Mouse (Mus musculus) embryonic facial prominence, embryonic 12.5 days (tissue): ENCODE data around the gene Tcaim. TPM values are rescaled to one million over a fixed set of nuclear protein-coding genes. Genes with fewer than 3 reads are reported as not detected.
"Not testable (repeated sequence)": the region's sequence is repeated elsewhere in the genome, so short reads cannot be mapped to it uniquely, and the experiment has no call there.

Experiments
- ATAC-seq: fragments of 200-750 bp; cut with Nextera tagmentation; 2 replicates; pipeline ENCODE4 v1.8.0; 2017; ENCODE audit not compliant: insufficient number of reproducible peaks, insufficient read depth, low FRiP score, low TSS enrichment
- H3K27ac ChIP-seq: fragments of 300-500 bp; sonication (generic); 2 replicates; pipeline ENCODE4 v1.5.1; 2016; ENCODE audit warnings: mild to moderate bottlenecking
- H3K27me3 ChIP-seq: fragments of 300-500 bp; sonication (generic); 2 replicates; pipeline ENCODE4 v1.6.1; 2016; ENCODE audit warnings: mild to moderate bottlenecking, moderate library complexity
- H3K36me3 ChIP-seq: fragments of 300-500 bp; sonication (generic); 2 replicates; pipeline ENCODE4 v1.6.1; 2016; ENCODE audit warnings: mild to moderate bottlenecking
- H3K4me1 ChIP-seq: fragments of 300-500 bp; sonication (generic); 2 replicates; pipeline ENCODE4 v1.6.1; 2016
- H3K4me2 ChIP-seq: fragments of 300-500 bp; sonication (generic); replicated peaks from 2 replicates; pipeline ENCODE4 v1.6.1; 2016; ENCODE audit warnings: mild to moderate bottlenecking, moderate library complexity
- H3K4me3 ChIP-seq: fragments of 300-500 bp; sonication (generic); 2 replicates; pipeline ENCODE4 v1.5.1; 2016; ENCODE audit warnings: mild to moderate bottlenecking
- H3K9ac ChIP-seq: fragments of 300-500 bp; sonication (generic); 2 replicates; pipeline ENCODE4 v1.6.1; 2016; ENCODE audit warnings: mild to moderate bottlenecking, moderate library complexity
- H3K9me3 ChIP-seq: fragments of 300-500 bp; sonication (generic); 2 replicates; pipeline ENCODE4 v1.6.1; 2016; ENCODE audit warnings: mild to moderate bottlenecking, moderate library complexity
- WGBS: fragments of 180-500 bp; shearing (Covaris S2); methylation state at CpG from one replicate; pipeline ENCODE4 v1.1.7; 2016; 5-methylcytosine and 5-hydroxymethylcytosine counted together
- polyA plus RNA-seq: library from polyadenylated mRNA; unstranded; fragments of >200 nt; fragmentation: Nextera tagmentation; extraction: Ambion mirVana; gene quantifications from 2 replicates; pipeline ENCODE4 v1.2.1, GENCODE M21; 2016

The Tcaim gene
- polyA plus RNA-seq, 1 experiment from 2014 or later: 7.6 TPM

DNA sequence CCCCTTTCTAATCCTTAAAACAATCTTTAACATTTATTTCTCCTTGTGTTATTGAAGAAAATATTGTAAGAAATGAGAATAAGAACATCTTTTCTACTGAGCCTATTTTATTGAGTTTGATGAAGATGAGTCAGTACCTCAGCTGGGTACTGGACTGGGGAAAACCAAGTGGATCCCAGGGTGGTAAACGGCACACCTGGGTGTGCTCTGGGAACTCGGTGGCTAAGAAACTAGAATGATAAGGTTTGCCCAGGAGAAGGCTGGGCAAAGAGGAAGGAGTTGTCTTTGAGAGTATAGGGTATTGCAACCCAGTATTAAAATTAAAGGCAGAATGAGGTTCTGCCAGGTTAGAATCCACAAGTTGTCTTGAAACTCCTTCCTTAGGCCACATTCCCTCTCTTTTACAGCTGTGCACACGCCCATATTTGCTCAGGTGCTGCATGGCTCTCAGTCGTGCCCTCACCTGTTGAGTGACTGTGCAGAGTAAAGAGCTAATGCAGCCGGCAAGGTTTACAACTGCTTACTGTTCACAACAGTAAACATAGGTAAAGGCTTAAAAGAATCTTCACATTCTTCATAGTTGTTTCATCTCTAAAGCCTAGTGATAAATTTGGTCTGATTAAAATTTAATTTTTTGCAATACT is 18.2 kb downstream of the Tcaim start:
- peaks cover 31% of the 10 kb centered on the region for H3K36me3 ChIP-seq
- WGBS: 84% methylated on average over 5 of the region's 5 CpGs
- H3K9me3 ChIP-seq: no peaks in the 10 kb centered on the region
- H3K27me3 ChIP-seq: no peaks in the 10 kb centered on the region
- H3K4me2 ChIP-seq: no peak overlapping the region
- no peaks in the 10 kb centered on the region for H3K4me1 ChIP-seq
- no peak for ATAC-seq
- no peak overlapping the region for H3K4me3 ChIP-seq
- no peak overlapping the region for H3K9ac ChIP-seq
- H3K27ac ChIP-seq: no peak overlapping the region

DNA sequence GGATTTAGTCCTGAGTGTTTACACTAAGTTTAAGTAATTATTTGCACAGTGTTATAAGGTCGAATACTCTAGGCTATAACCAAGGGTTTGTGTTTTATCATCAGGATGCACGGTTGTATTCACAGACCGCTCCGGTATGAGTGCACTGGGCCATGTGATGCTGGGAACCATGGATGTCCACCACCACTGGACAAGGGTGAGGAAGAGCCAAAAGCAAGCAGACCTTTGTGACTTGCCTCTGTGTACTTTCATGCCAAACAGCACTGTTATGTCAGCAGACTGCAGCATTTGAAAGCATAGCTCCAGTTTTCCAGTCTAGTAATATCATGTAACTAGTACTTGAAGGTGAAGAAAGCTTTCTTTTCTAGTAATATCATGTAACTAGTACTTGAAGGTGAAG is 21.4 kb downstream of the Tcaim start:
- Histone ChIP-seq H3K27me3 (no peaks in the 10 kb centered on the region), H3K4me1 (no peaks in the 10 kb centered on the region), H3K27ac (no peak overlapping the region), H3K4me2 (no peak overlapping the region), H3K4me3 (no peak overlapping the region), H3K9me3 (no peaks in the 10 kb centered on the region), H3K36me3 (peaks cover 22% of the 10 kb centered on the region), H3K9ac (no peak overlapping the region)
- WGBS: 90% methylated on average over 4 of the region's 4 CpGs
- no peak for ATAC-seq

DNA sequence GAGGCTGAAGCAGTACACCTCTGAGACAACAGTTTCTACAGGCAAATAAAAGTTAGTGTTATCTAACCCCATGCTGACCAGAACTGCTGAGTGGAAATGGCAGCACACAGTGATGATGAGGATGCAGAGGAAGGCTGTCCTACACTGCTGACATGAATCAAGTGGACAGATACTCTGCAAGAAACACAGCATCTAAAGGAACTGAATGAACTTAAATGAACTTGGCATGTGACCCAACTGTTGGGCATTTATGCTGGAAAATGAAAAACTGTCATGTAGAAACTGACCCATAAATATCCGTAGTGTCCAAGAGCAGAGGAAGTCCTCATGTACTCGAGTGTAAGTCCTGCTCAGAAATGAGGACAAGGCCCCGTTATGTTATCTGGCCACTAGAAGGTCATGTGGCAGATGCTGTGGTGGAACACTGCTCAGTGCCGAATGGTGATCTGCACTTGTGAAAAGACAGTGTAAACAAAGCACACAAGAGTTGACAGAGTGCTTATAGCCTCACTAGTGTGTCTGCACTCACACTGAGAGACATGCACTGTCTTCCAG is 24.6 kb downstream of the Tcaim start:
- no peak for ATAC-seq
- H3K4me3 ChIP-seq: no peak overlapping the region
- no peak overlapping the region for H3K4me2 ChIP-seq
- H3K4me1 ChIP-seq: no peaks in the 10 kb centered on the region
- no peaks in the 10 kb centered on the region for H3K27me3 ChIP-seq
- no peaks in the 10 kb centered on the region for H3K9me3 ChIP-seq
- H3K27ac ChIP-seq: no peak overlapping the region
- 78% methylated on average over 4 of the region's 4 CpGs for WGBS
- no peak overlapping the region for H3K9ac ChIP-seq
- H3K36me3 ChIP-seq: peaks cover 19% of the 10 kb centered on the region; the same call in 1 of the 2 replicates

DNA sequence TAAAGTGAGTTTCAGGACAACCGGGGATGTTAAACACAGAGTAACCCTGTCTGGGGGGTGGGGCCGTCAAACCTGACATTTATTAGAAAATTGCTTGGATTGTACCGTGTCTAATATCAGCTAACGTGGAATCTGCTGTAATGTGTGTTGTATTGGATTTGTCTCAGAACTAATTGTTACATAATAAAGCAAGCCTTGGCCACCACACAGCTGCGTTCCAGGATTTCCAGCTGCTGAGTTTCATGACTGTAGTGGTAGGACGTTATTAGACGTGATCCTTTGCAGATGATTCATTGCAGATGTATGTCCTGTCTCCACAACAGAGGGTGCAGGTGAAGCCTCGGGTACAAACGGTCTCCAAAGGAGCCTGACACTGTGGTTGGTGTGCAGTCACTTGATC is 30.8 kb downstream of the Tcaim start:
- Histone ChIP-seq H3K9ac (no peak overlapping the region), H3K27me3 (no peaks in the 10 kb centered on the region), H3K4me1 (peaks cover 15% of the 10 kb centered on the region; the same call in 1 of the 2 replicates), H3K4me2 (no peak overlapping the region), H3K9me3 (no peaks in the 10 kb centered on the region), H3K27ac (peak overlapping the region; percentile 25), H3K36me3 (0 out of 2 replicates have a peak, but pooled peaks cover 5% of the 10 kb centered on the region), H3K4me3 (no peak overlapping the region)
- ATAC-seq: no peak
- WGBS: 61% methylated on average over 9 of the region's 9 CpGs

GRCm38 (mm10) chr9:122836790-122837189 is 31.5 kb downstream of the Tcaim start:
- Histone ChIP-seq H3K4me3 (no peak overlapping the region), H3K27ac (peak overlapping the region; percentile 48), H3K4me1 (peaks cover 15% of the 10 kb centered on the region; the same call in 1 of the 2 replicates), H3K9ac (no peak overlapping the region), H3K9me3 (no peaks in the 10 kb centered on the region), H3K36me3 (0 out of 2 replicates have a peak, but pooled peaks cover 5% of the 10 kb centered on the region), H3K27me3 (no peaks in the 10 kb centered on the region), H3K4me2 (no peak overlapping the region)
- 40% methylated on average over 6 of the region's 6 CpGs for WGBS
- peak; percentile 71; the same call in 1 of the 2 replicates for ATAC-seq

GRCm38 (mm10) chr9:122837216-122837615 is 31.9 kb downstream of the Tcaim start:
- H3K9me3 ChIP-seq: no peaks in the 10 kb centered on the region
- H3K4me1 ChIP-seq: peaks cover 15% of the 10 kb centered on the region; the same call in 1 of the 2 replicates
- peak overlapping the region; percentile 48; the same call in 1 of the 2 replicates for H3K27ac ChIP-seq
- H3K36me3 ChIP-seq: 0 out of 2 replicates have a peak, but pooled peaks cover 5% of the 10 kb centered on the region
- H3K4me2 ChIP-seq: no peak overlapping the region
- no peak overlapping the region for H3K4me3 ChIP-seq
- 0 out of 2 replicates have a peak, but pooled peaks have one; percentile 8 for ATAC-seq
- no peaks in the 10 kb centered on the region for H3K27me3 ChIP-seq
- no peak overlapping the region for H3K9ac ChIP-seq
- 80% methylated on average over 4 of the region's 4 CpGs for WGBS

- 20% methylated on average over 16 of the region's 16 CpGs for WGBS
- H3K27ac ChIP-seq: no peak overlapping the region; the same call in 1 of the 2 replicates
- H3K27me3 ChIP-seq: no peaks in the 10 kb centered on the region
- H3K36me3 ChIP-seq: 0 out of 2 replicates have a peak, but pooled peaks cover 5% of the 10 kb centered on the region
- H3K4me2 ChIP-seq: 0 out of 2 replicates have a peak overlapping the region, but pooled peaks have one; percentile 13
- H3K4me1 ChIP-seq: peaks cover 15% of the 10 kb centered on the region; the same call in 1 of the 2 replicates
- no peak overlapping the region for H3K9ac ChIP-seq
- ATAC-seq: peak; percentile 76; the same call in 1 of the 2 replicates
- no peaks in the 10 kb centered on the region for H3K9me3 ChIP-seq
- H3K4me3 ChIP-seq: no peak overlapping the region
Observed at GRCm38 (mm10) chr9:122837680-122838079, 32.3 kb downstream of the Tcaim start.

- H3K9ac ChIP-seq: no peak within 1 kb of the TSS
- no peaks in the 10 kb centered on the region for H3K9me3 ChIP-seq
- no peaks in the 10 kb centered on the region for H3K4me1 ChIP-seq
- no peak for ATAC-seq
- H3K4me2 ChIP-seq: no peak within 1 kb of the TSS
- H3K4me3 ChIP-seq: no peak within 1 kb of the TSS
- WGBS: 88% methylated on average over 3 of the region's 3 CpGs
- H3K36me3 ChIP-seq: peaks cover 4% of the 10 kb centered on the region; the same call in 1 of the 2 replicates
- H3K27me3 ChIP-seq: no peaks in the 10 kb centered on the region
- no peak within 1 kb of the TSS for H3K27ac ChIP-seq
Observed at GRCm38 (mm10) chr9:122843760-122844159, 38.4 kb downstream of the Tcaim start, which contains the start of gene Gm35549. Gm35549 (minus strand) TSS chr9:122844035.

DNA sequence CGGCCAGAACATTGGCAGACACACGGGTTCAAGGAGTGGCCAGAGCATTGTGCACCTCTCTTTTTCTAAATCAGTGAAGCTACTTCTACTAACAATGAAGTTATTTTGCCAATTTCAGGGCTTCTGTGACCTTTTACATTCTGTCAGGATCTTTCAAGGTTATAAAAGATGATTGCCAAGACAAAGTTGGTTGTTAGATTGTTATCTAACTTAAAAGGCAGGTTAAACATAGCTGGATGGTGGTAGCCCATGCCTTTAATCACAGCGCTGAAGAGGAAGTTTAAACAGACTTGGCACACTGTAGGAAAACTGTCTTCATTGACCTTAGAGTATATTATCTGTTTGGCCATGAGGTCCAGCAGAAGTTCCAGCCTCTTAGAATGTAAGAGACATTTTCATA is 40.3 kb downstream of the Tcaim start:
- Histone ChIP-seq H3K4me1 (no peaks in the 10 kb centered on the region), H3K4me3 (no peak overlapping the region), H3K4me2 (no peak overlapping the region), H3K27me3 (no peaks in the 10 kb centered on the region), H3K9me3 (no peaks in the 10 kb centered on the region), H3K27ac (no peak overlapping the region), H3K36me3 (peaks cover 21% of the 10 kb centered on the region), H3K9ac (no peak overlapping the region)
- ATAC-seq: no peak
- 83% methylated on average over 3 of the region's 3 CpGs for WGBS

DNA sequence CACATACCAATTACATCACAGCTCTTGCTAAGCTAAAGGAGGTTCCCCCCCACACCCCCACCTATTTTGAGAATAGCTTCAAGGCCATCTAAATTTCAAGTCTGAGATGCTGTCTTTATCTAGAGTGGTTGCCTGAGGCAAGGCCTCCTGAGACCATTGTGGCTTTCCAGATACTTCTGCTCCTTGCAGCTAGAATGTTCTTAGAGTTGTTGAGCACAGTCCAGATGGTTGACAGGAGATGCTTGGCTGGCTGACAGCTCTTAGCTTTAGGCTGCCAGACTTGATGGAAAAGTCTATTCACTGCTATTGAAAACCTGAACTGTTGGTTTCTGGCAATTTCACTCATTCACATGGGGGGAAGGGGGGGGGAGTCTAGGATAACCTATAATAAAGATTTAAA is 40.8 kb downstream of the Tcaim start:
- Histone ChIP-seq H3K27me3 (no peaks in the 10 kb centered on the region), H3K36me3 (peaks cover 26% of the 10 kb centered on the region), H3K9me3 (no peaks in the 10 kb centered on the region), H3K9ac (no peak overlapping the region), H3K27ac (no peak overlapping the region), H3K4me1 (no peaks in the 10 kb centered on the region), H3K4me2 (no peak overlapping the region), H3K4me3 (no peak overlapping the region)
- no peak for ATAC-seq

- not testable (repeated sequence) for H3K27me3 ChIP-seq, ATAC-seq, H3K4me3 ChIP-seq, H3K4me1 ChIP-seq, H3K27ac ChIP-seq, H3K9me3 ChIP-seq, H3K9ac ChIP-seq, H3K4me2 ChIP-seq
- 92% methylated on average over 7 of the region's 8 CpGs for WGBS
- H3K36me3 ChIP-seq: peaks cover 43% of the 10 kb centered on the region
Observed at GRCm38 (mm10) chr9:122847811-122848311, 42.5 kb downstream of the Tcaim start.

DNA sequence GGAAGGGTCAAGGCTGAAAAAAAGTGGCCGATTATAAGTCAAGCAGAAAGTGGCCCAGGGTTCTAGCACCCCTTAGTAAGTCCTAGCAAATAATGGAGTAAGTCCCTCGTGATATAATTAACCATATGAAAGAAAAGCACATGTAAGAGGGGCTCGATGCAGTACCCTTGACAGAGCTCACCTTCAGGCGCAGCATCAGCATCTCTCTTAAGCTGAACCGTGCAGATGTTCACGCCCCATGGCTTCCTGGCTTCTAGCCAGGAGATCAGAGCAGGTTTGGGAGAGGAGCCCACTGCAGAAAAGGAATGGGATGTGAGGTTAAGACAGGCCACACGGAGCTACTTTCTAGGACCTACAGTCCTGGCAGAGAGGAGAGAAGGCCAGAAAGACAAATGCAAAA is 49.2 kb downstream of the Tcaim start:
- Histone ChIP-seq H3K4me3 (no peak overlapping the region), H3K27me3 (no peaks in the 10 kb centered on the region), H3K4me2 (no peak overlapping the region), H3K9ac (no peak overlapping the region), H3K9me3 (no peaks in the 10 kb centered on the region), H3K36me3 (peaks cover 91% of the 10 kb centered on the region), H3K4me1 (no peaks in the 10 kb centered on the region), H3K27ac (no peak overlapping the region)
- no peak for ATAC-seq
- WGBS: 95% methylated on average over 7 of the region's 7 CpGs
